Mouse (Mus musculus): ENCODE data around the gene Prr5l. TPM values are rescaled to one million over a fixed set of nuclear protein-coding genes. Genes with fewer than 3 reads are reported as not detected.
A peak's percentile ranks its signal among the peaks of the same experiment; 100 is the strongest.
"Not testable (repeated sequence)": the region's sequence is repeated elsewhere in the genome, so short reads cannot be mapped to it uniquely, and the experiment has no call there.

Prr5l gene
- polyA plus RNA-seq, 1 experiment from 2014 or later: 21.5 TPM

- Histone ChIP-seq H3K36me3 (ENCODE audit: control insufficient read depth, insufficient read depth, low read length) (no peaks in the 10 kb centered on the region), H3K4me1 (replicated peaks; ENCODE audit: control insufficient read depth, insufficient read depth, low read length) (peaks cover 13% of the 10 kb centered on the region), H3K9me3 (ENCODE audit: control insufficient read depth, low read length) (no peaks in the 10 kb centered on the region), H3K9ac (ENCODE audit: low read length) (no peak overlapping the region), H3K4me2 (ENCODE audit: low read depth, low read length, severe bottlenecking) (no peak overlapping the region), H3K27ac (ENCODE audit: low read depth, low read length) (no peak overlapping the region), H3K4me3 (ENCODE audit: low read depth, low read length) (no peak overlapping the region), H3K27me3 (ENCODE audit: control insufficient read depth, insufficient read depth, low read length) (no peaks in the 10 kb centered on the region)
- 27% methylated on average over 7 of the region's 7 CpGs for WGBS
- no peak for DNase-seq (ENCODE audit: low spot score)
- ATAC-seq (replicated peaks; ENCODE audit: low FRiP score): no peak
These were observed 126.6 kb downstream of the Prr5l start for GRCm38 (mm10) chr2:101756069-101756753.

DNA sequence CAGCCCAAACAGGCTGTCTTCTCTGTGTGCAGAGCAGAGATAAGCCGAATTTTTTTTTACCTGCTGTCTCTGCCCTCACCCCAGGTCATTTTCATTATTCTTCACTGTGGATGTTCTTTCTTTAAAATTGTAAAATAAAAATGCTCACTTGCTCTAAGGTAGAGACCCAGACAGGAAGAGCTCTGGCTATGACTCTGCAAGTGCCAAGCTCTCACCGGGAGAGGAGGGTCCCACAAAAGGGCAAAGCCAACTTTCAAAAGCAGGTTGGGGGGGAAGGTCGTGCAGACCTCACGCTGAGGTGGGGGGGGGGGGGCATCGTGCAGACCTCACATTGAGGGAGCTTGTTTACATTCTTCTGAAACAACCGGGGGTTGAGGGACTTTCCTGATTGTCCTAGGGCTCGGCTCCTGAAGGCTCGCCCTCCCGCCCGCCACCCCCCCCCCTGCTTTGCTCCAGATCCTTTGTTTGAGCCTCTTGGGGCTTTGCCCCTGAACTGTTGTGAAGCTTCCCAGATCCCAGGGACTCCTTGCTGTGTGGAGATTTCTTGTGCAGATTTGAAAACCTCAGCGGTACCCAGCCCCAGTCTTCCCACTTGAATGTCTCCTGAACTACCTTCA, 127.8 kb downstream of the Prr5l start:
- Histone ChIP-seq H3K27me3 (ENCODE audit: control insufficient read depth, insufficient read depth, low read length) (no peaks in the 10 kb centered on the region), H3K27ac (ENCODE audit: low read depth, low read length) (0 out of 2 replicates have a peak overlapping the region, but pooled peaks have one; percentile 31), H3K4me1 (replicated peaks; ENCODE audit: control insufficient read depth, insufficient read depth, low read length) (peaks cover 13% of the 10 kb centered on the region), H3K4me2 (ENCODE audit: low read depth, low read length, severe bottlenecking) (peak overlapping the region; percentile 29; the same call in 1 of the 2 replicates), H3K4me3 (ENCODE audit: low read depth, low read length) (no peak overlapping the region; the same call in 1 of the 2 replicates), H3K9me3 (ENCODE audit: control insufficient read depth, low read length) (no peaks in the 10 kb centered on the region), H3K9ac (ENCODE audit: low read length) (peak overlapping the region; percentile 12; the same call in 1 of the 2 replicates), H3K36me3 (ENCODE audit: control insufficient read depth, insufficient read depth, low read length) (no peaks in the 10 kb centered on the region)
- 3% methylated on average over 11 of the region's 11 CpGs for WGBS
- DNase-seq (ENCODE audit: low spot score) (peak; percentile 56), ATAC-seq (replicated peaks; ENCODE audit: low FRiP score) (peak; percentile 74)

DNA sequence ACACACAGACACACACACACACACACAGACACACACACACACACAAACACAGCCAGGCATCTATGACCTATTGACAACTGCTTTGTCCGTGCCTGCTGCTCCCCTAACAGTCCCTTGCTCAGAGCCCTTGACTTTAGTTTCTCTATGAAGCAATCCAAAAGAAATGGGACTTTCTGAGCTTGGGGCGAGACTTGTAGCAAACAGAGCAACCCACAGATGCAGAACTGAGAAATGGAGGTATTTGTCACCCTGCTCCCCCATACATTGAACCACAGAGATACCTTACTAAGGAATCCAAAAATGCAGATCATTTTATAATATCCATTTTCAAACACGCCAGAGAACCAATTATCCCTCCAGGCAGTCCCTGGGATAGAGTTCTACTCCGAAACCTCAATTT, 128.4 kb downstream of the Prr5l start:
- Histone ChIP-seq H3K4me1 (replicated peaks; ENCODE audit: control insufficient read depth, insufficient read depth, low read length) (peaks cover 13% of the 10 kb centered on the region), H3K36me3 (ENCODE audit: control insufficient read depth, insufficient read depth, low read length) (no peaks in the 10 kb centered on the region), H3K27me3 (ENCODE audit: control insufficient read depth, insufficient read depth, low read length) (no peaks in the 10 kb centered on the region), H3K4me3 (ENCODE audit: low read depth, low read length) (no peak overlapping the region), H3K9me3 (ENCODE audit: control insufficient read depth, low read length) (no peaks in the 10 kb centered on the region), H3K4me2 (ENCODE audit: low read depth, low read length, severe bottlenecking) (no peak overlapping the region), H3K9ac (ENCODE audit: low read length) (no peak overlapping the region), H3K27ac (ENCODE audit: low read depth, low read length) (no peak overlapping the region)
- DNase-seq (ENCODE audit: low spot score) (no peak), ATAC-seq (replicated peaks; ENCODE audit: low FRiP score) (no peak)
- WGBS: 53% methylated on average over 4 of the region's 4 CpGs

GRCm38 (mm10) chr2:101752979-101753378, 129.8 kb downstream of the Prr5l start:
- H3K9me3 ChIP-seq (ENCODE audit: control insufficient read depth, low read length): no peaks in the 10 kb centered on the region
- H3K4me2 ChIP-seq (ENCODE audit: low read depth, low read length, severe bottlenecking): no peak overlapping the region
- H3K9ac ChIP-seq (ENCODE audit: low read length): no peak overlapping the region
- H3K4me3 ChIP-seq (ENCODE audit: low read depth, low read length): no peak overlapping the region
- H3K27ac ChIP-seq (ENCODE audit: low read depth, low read length): no peak overlapping the region
- ATAC-seq (replicated peaks; ENCODE audit: low FRiP score) (no peak), DNase-seq (ENCODE audit: low spot score) (no peak)
- no peaks in the 10 kb centered on the region for H3K36me3 ChIP-seq (ENCODE audit: control insufficient read depth, insufficient read depth, low read length)
- WGBS: 94% methylated on average over 6 of the region's 6 CpGs
- H3K27me3 ChIP-seq (ENCODE audit: control insufficient read depth, insufficient read depth, low read length): no peaks in the 10 kb centered on the region
- H3K4me1 ChIP-seq (replicated peaks; ENCODE audit: control insufficient read depth, insufficient read depth, low read length): peaks cover 13% of the 10 kb centered on the region

DNA sequence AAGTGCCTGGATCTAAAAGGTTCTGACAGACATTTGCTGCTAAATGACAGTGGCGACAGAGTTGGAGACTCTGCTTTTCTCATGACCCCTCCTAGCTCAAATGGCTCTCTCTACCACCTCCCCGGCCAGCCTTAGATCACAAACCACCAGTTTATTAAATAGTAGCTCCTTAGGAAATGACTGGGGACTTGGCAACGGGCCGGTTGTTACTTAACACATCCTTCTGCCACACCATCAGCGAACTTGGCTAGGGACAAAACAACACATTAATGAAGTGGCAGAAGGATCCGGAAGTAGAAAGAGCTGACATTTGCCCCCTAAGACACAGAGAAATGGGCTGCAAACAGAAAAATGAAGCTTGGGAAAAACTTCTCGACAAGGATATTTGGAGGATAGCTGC, 130.4 kb downstream of the Prr5l start:
- Histone ChIP-seq H3K36me3 (ENCODE audit: control insufficient read depth, insufficient read depth, low read length) (no peaks in the 10 kb centered on the region), H3K4me1 (replicated peaks; ENCODE audit: control insufficient read depth, insufficient read depth, low read length) (peaks cover 13% of the 10 kb centered on the region), H3K9ac (ENCODE audit: low read length) (no peak overlapping the region), H3K9me3 (ENCODE audit: control insufficient read depth, low read length) (no peaks in the 10 kb centered on the region), H3K4me3 (ENCODE audit: low read depth, low read length) (no peak overlapping the region), H3K27me3 (ENCODE audit: control insufficient read depth, insufficient read depth, low read length) (no peaks in the 10 kb centered on the region), H3K4me2 (ENCODE audit: low read depth, low read length, severe bottlenecking) (no peak overlapping the region), H3K27ac (ENCODE audit: low read depth, low read length) (no peak overlapping the region)
- WGBS: 88% methylated on average over 7 of the region's 7 CpGs
- ATAC-seq (replicated peaks; ENCODE audit: low FRiP score) (no peak), DNase-seq (ENCODE audit: low spot score) (no peak)

- Histone ChIP-seq H3K9ac (ENCODE audit: low read length) (no peak overlapping the region), H3K27me3 (ENCODE audit: control insufficient read depth, insufficient read depth, low read length) (no peaks in the 10 kb centered on the region), H3K9me3 (ENCODE audit: control insufficient read depth, low read length) (no peaks in the 10 kb centered on the region), H3K4me3 (ENCODE audit: low read depth, low read length) (no peak overlapping the region), H3K27ac (ENCODE audit: low read depth, low read length) (no peak overlapping the region), H3K4me1 (replicated peaks; ENCODE audit: control insufficient read depth, insufficient read depth, low read length) (peaks cover 13% of the 10 kb centered on the region), H3K4me2 (ENCODE audit: low read depth, low read length, severe bottlenecking) (no peak overlapping the region), H3K36me3 (ENCODE audit: control insufficient read depth, insufficient read depth, low read length) (no peaks in the 10 kb centered on the region)
- DNase-seq (ENCODE audit: low spot score): no peak
- 0 out of 2 replicates have a peak, but pooled peaks have one; percentile 27 for ATAC-seq (replicated peaks; ENCODE audit: low FRiP score)
- 49% methylated on average over 4 of the region's 4 CpGs for WGBS
These were observed 131.4 kb downstream of the Prr5l start for GRCm38 (mm10) chr2:101751236-101751922.

- no peak overlapping the region for H3K4me3 ChIP-seq (ENCODE audit: low read depth, low read length)
- H3K27me3 ChIP-seq (ENCODE audit: control insufficient read depth, insufficient read depth, low read length): no peaks in the 10 kb centered on the region
- no peak for DNase-seq (ENCODE audit: low spot score)
- no peak for ATAC-seq (replicated peaks; ENCODE audit: low FRiP score)
- no peak overlapping the region for H3K9ac ChIP-seq (ENCODE audit: low read length)
- H3K4me1 ChIP-seq (replicated peaks; ENCODE audit: control insufficient read depth, insufficient read depth, low read length): no peaks in the 10 kb centered on the region
- H3K27ac ChIP-seq (ENCODE audit: low read depth, low read length): no peak overlapping the region
- no peaks in the 10 kb centered on the region for H3K36me3 ChIP-seq (ENCODE audit: control insufficient read depth, insufficient read depth, low read length)
- H3K4me2 ChIP-seq (ENCODE audit: low read depth, low read length, severe bottlenecking): no peak overlapping the region
- H3K9me3 ChIP-seq (ENCODE audit: control insufficient read depth, low read length): no peaks in the 10 kb centered on the region
- WGBS: 92% methylated on average over 7 of the region's 7 CpGs
These were observed 136.3 kb downstream of the Prr5l start for GRCm38 (mm10) chr2:101746537-101746936.

- H3K9ac ChIP-seq (ENCODE audit: low read length); ATAC-seq (replicated peaks; ENCODE audit: low FRiP score); H3K27ac ChIP-seq (ENCODE audit: low read depth, low read length); H3K4me3 ChIP-seq (ENCODE audit: low read depth, low read length); H3K36me3 ChIP-seq (ENCODE audit: control insufficient read depth, insufficient read depth, low read length); H3K9me3 ChIP-seq (ENCODE audit: control insufficient read depth, low read length); H3K4me2 ChIP-seq (ENCODE audit: low read depth, low read length, severe bottlenecking); DNase-seq (ENCODE audit: low spot score); H3K27me3 ChIP-seq (ENCODE audit: control insufficient read depth, insufficient read depth, low read length); H3K4me1 ChIP-seq (replicated peaks; ENCODE audit: control insufficient read depth, insufficient read depth, low read length): not testable (repeated sequence)
- 79% methylated on average over 2 of the region's 2 CpGs for WGBS
These were observed 137.2 kb downstream of the Prr5l start for GRCm38 (mm10) chr2:101745656-101746055.
